10 mouse cellular contexts compared by ENCODE assay signal in the genomic region with DNA sequence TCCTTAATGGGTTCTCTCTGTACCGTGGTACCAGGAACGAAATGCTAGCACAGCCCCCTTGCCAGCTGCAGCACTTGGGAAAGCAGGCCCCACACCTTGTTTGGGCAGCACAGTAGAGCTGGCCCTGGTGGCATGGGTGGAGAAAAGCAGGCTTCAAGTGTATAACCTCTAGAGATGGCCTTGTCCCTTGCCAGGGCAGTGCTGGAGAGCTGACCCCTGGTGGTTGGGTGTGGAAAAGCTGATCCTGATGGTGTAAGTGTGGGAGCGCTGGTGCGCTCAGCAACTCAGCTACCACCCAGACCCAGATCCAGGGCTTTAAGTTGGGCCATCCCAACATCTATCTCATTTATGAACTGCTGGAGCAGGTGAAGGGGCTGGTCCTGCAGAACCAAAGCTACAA.
DNase-seq lines count a peak whose midpoint lies in the region; ATAC-seq and TF ChIP-seq lines count a peak whose summit lies in the region.
"Had no signal": no experiment of that assay in that cellular context is flagged by ENCODE, and none has a peak within 500 bp of the region (broad histone marks: within the 10 kb centered on the region; RNA-seq: fewer than 3 reads in every experiment).

No protein-coding gene starts in this region.

- no peak for TF ChIP-seq CTCF in thymus, adult 2 months (IDR thresholded peaks at IDR 0.05; ENCODE audit: borderline replicate concordance, control insufficient read depth, extremely low read depth, insufficient read depth, low read length, poor library complexity)

- H3K4me1 ChIP-seq in heart, embryonic 12.5 days (replicated peaks) = no peaks in the 10 kb centered on the region
- no peaks in the 10 kb centered on the region for H3K4me1 ChIP-seq in thymus, adult 2 months (replicated peaks; ENCODE audit: control insufficient read depth, insufficient read depth, low read length)
- no peaks in the 10 kb centered on the region for H3K4me1 ChIP-seq in lung, embryonic 15.5 days
- H3K4me1 ChIP-seq: embryonic facial prominence, embryonic 13.5 days had no signal

- no peak overlapping the region for H3K27ac ChIP-seq in heart, embryonic 12.5 days (ENCODE audit: poor library complexity, severe bottlenecking)
- H3K27ac ChIP-seq in thymus, adult 2 months (ENCODE audit: control insufficient read depth, insufficient read depth, low read length) = no peak overlapping the region
- no peak overlapping the region for H3K27ac ChIP-seq in lung, embryonic 15.5 days
- H3K27ac ChIP-seq: embryonic facial prominence, embryonic 13.5 days; limb, embryonic 12.5 days had no signal

- no peaks in the 10 kb centered on the region for H3K36me3 ChIP-seq in heart, embryonic 12.5 days
- H3K36me3 ChIP-seq in thymus, adult 2 months (ENCODE audit: control insufficient read depth, insufficient read depth, low read length) = no peaks in the 10 kb centered on the region
- no peaks in the 10 kb centered on the region for H3K36me3 ChIP-seq in lung, embryonic 15.5 days
- H3K36me3 ChIP-seq: embryonic facial prominence, embryonic 13.5 days; limb, embryonic 12.5 days had no signal

- no peaks in the 10 kb centered on the region for H3K9me3 ChIP-seq in heart, embryonic 12.5 days (replicated peaks)
- no peaks in the 10 kb centered on the region for H3K9me3 ChIP-seq in lung, embryonic 15.5 days
- H3K9me3 ChIP-seq: embryonic facial prominence, embryonic 13.5 days; limb, embryonic 12.5 days had no signal

- no peak for TF ChIP-seq POLR2A in thymus, adult 2 months (IDR thresholded peaks at IDR 0.05; ENCODE audit: control insufficient read depth, extremely low read depth, insufficient read depth, low read length, poor library complexity)

- no peak for ATAC-seq in heart, embryonic 12.5 days (ENCODE audit: insufficient number of reproducible peaks, low FRiP score)
- peak; percentile 42; the same call in 1 of the 2 replicates for ATAC-seq in lung, embryonic 15.5 days (ENCODE audit: borderline replicate concordance, extremely low read depth, low FRiP score, low TSS enrichment)

- DNase-seq in heart, adult 11 months = peak; percentile 61
- DNase-seq in thymus, adult 2 months = peak; percentile 1
- DNase-seq in thymus, adult 18-20 months = no peak
- no peak for DNase-seq in yolk sac, embryonic 10.5 days (ENCODE audit: low spot score)
- DNase-seq in layer of hippocampus, adult 9-10 months (ENCODE audit: low spot score) = no peak
- no peak for DNase-seq in gastrocnemius, postnatal 25 days

- WGBS in heart, embryonic 12.5 days = 76% methylated on average over 4 of the region's 4 CpGs
- WGBS in thymus, adult 2 months = 87% methylated on average over 4 of the region's 4 CpGs
- WGBS in lung, embryonic 15.5 days = 82% methylated on average over 4 of the region's 4 CpGs

- H3K4me3 ChIP-seq in heart, embryonic 12.5 days = no peak overlapping the region
- no peak overlapping the region for H3K4me3 ChIP-seq in thymus, adult 2 months (ENCODE audit: control insufficient read depth, insufficient read depth, low read length)
- no peak overlapping the region for H3K4me3 ChIP-seq in lung, embryonic 15.5 days
- H3K4me3 ChIP-seq: embryonic facial prominence, embryonic 13.5 days; limb, embryonic 12.5 days had no signal

- no peaks in the 10 kb centered on the region for H3K27me3 ChIP-seq in heart, embryonic 12.5 days (replicated peaks)
- H3K27me3 ChIP-seq in thymus, adult 2 months (ENCODE audit: control insufficient read depth, insufficient read depth, low read length) = no peaks in the 10 kb centered on the region
- H3K27me3 ChIP-seq in lung, embryonic 15.5 days = no peaks in the 10 kb centered on the region
- H3K27me3 ChIP-seq: embryonic facial prominence, embryonic 13.5 days; limb, embryonic 12.5 days had no signal

- H3K4me2 ChIP-seq in heart, embryonic 12.5 days = no peak overlapping the region
- no peak overlapping the region for H3K4me2 ChIP-seq in lung, embryonic 15.5 days
- H3K4me2 ChIP-seq: embryonic facial prominence, embryonic 13.5 days; limb, embryonic 12.5 days had no signal

- no peak overlapping the region for H3K9ac ChIP-seq in heart, embryonic 12.5 days
- no peak overlapping the region for H3K9ac ChIP-seq in lung, embryonic 15.5 days
- H3K9ac ChIP-seq: embryonic facial prominence, embryonic 13.5 days; limb, embryonic 12.5 days had no signal

Comparison
In these comparisons a context has a peak if more than half of its experiments do, and no peak if none do; other contexts are left out.
1. DNase-seq: peak in heart, adult 11 months (single experiment) and thymus, adult 2 months (single experiment); none in thymus, adult 18-20 months (0 of 2), yolk sac, embryonic 10.5 days (single experiment), layer of hippocampus, adult 9-10 months (single experiment) and gastrocnemius, postnatal 25 days (single experiment).